Mouse (Mus musculus) hindbrain, embryonic 15.5 days (tissue): ENCODE data around the gene Scnn1a. TPM values are rescaled to one million over a fixed set of nuclear protein-coding genes. Genes with fewer than 3 reads are reported as not detected.
"Not testable (repeated sequence)": the region's sequence is repeated elsewhere in the genome, so short reads cannot be mapped to it uniquely, and the experiment has no call there.

Experiments used
- ATAC-seq: fragments of 200-750 bp; cut with Nextera tagmentation; 2 replicates; pipeline ENCODE4 v1.8.0; 2017; ENCODE audit warnings: low read depth, moderate number of reproducible peaks, moderate TSS enrichment; ENCODE audit not compliant: low FRiP score
- H3K27ac ChIP-seq: fragments of 300-500 bp; sonication (generic); replicated peaks from 2 replicates; pipeline ENCODE4 v1.5.1; 2015; ENCODE audit warnings: mild to moderate bottlenecking, inconsistent platforms
- H3K27me3 ChIP-seq: fragments of 300-500 bp; sonication (generic); 2 replicates; pipeline ENCODE4 v1.6.1; 2015; ENCODE audit warnings: control low read depth, inconsistent platforms
- H3K36me3 ChIP-seq: fragments of 300-500 bp; sonication (generic); 2 replicates; pipeline ENCODE4 v1.6.1; 2015; ENCODE audit warnings: control low read depth, inconsistent platforms
- H3K4me1 ChIP-seq: fragments of 300-500 bp; sonication (generic); replicated peaks from 2 replicates; pipeline ENCODE4 v1.6.1; 2015; ENCODE audit warnings: control low read depth, inconsistent platforms
- H3K4me2 ChIP-seq: fragments of 300-500 bp; sonication (generic); 2 replicates; pipeline ENCODE4 v1.6.1; 2015; ENCODE audit warnings: moderate library complexity, mild to moderate bottlenecking, inconsistent platforms
- H3K4me3 ChIP-seq: fragments of 300-500 bp; sonication (generic); 2 replicates; pipeline ENCODE4 v1.5.1; 2015; ENCODE audit warnings: mild to moderate bottlenecking, inconsistent platforms
- H3K9ac ChIP-seq: fragments of 300-500 bp; sonication (generic); 2 replicates; pipeline ENCODE4 v1.6.1; 2015; ENCODE audit warnings: inconsistent platforms
- H3K9me3 ChIP-seq: fragments of 300-500 bp; sonication (generic); 2 replicates; pipeline ENCODE4 v1.6.1; 2016; ENCODE audit warnings: control low read depth, inconsistent platforms
- WGBS: fragments of 180-500 bp; shearing (Covaris S2); methylation state at CpG from one replicate; pipeline ENCODE4 v1.1.7; 2015; 5-methylcytosine and 5-hydroxymethylcytosine counted together
- polyA plus RNA-seq: library from polyadenylated mRNA; unstranded; fragments of >200 nt; fragmentation: Nextera tagmentation; extraction: Ambion mirVana; gene quantifications from 2 replicates; pipeline ENCODE4 v1.2.1, GENCODE M21; 2015

Scnn1a gene
- polyA plus RNA-seq, 1 experiment from 2014 or later, result 0.41 TPM

- H3K9me3 ChIP-seq, result no peaks in the 10 kb centered on the region
- no peak overlapping the region for H3K27ac ChIP-seq
- H3K4me1 ChIP-seq, result no peaks in the 10 kb centered on the region
- WGBS, result 92% methylated on average over 7 of the region's 7 CpGs
- no peak overlapping the region for H3K4me3 ChIP-seq
- H3K4me2 ChIP-seq, result no peak overlapping the region
- no peak overlapping the region for H3K9ac ChIP-seq
- no peaks in the 10 kb centered on the region for H3K27me3 ChIP-seq
- no peaks in the 10 kb centered on the region for H3K36me3 ChIP-seq
- ATAC-seq, result no peak
Measured at GRCm38 (mm10) chr6:125292256-125292655, 28.2 kb upstream of the Scnn1a start.

GRCm38 (mm10) chr6:125294049-125294448 is 26.4 kb upstream of the Scnn1a start:
- no peak for ATAC-seq
- H3K4me1 ChIP-seq, result no peaks in the 10 kb centered on the region
- H3K9me3 ChIP-seq, result no peaks in the 10 kb centered on the region
- WGBS, result 87% methylated on average over 4 of the region's 4 CpGs
- no peaks in the 10 kb centered on the region for H3K36me3 ChIP-seq
- H3K4me3 ChIP-seq, result no peak overlapping the region
- H3K27me3 ChIP-seq, result no peaks in the 10 kb centered on the region
- no peak overlapping the region for H3K9ac ChIP-seq
- H3K27ac ChIP-seq, result no peak overlapping the region
- no peak overlapping the region for H3K4me2 ChIP-seq

DNA sequence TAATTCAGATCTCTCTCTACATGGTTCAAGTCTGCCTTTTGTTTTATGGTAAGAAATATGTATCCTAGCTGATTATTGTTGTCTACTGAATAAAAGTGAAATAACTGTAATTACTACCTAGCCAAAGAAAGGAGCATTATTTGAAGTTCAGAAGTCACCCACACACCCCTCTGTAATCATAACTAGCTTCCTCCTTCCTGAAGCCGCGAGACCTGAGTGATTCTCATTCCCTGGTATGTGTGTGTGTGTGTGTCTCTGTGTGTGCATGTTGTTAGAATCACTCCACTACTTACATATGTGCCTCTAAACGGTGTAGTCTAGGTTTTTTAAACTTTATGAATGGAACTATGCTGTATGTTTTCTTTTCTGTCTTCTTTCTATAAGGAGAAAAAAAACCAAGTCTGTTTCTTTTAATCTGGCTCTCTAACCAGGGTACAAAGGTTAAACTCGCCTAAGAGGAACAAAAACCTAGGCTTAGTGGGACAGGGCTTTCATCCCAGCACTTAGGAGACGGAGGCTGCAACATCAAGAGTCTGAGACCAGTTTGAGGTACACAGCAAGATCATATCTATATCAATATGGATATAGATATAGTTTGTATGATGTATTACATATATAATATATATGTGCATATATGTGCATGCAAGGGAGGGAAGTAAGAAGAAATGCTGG is 23.2 kb upstream of the Scnn1a start:
- no peak for ATAC-seq
- 76% methylated on average over 5 of the region's 5 CpGs for WGBS
- Histone ChIP-seq H3K9me3 (no peaks in the 10 kb centered on the region), H3K4me1 (no peaks in the 10 kb centered on the region), H3K36me3 (no peaks in the 10 kb centered on the region), H3K27me3 (no peaks in the 10 kb centered on the region), H3K4me3 (no peak overlapping the region), H3K4me2 (no peak overlapping the region), H3K9ac (no peak overlapping the region), H3K27ac (no peak overlapping the region)

- no peak overlapping the region for H3K9ac ChIP-seq
- H3K36me3 ChIP-seq, result no peaks in the 10 kb centered on the region
- no peak overlapping the region for H3K4me3 ChIP-seq
- no peaks in the 10 kb centered on the region for H3K4me1 ChIP-seq
- no peak for ATAC-seq
- 82% methylated on average over 1 of the region's 1 CpGs for whole genome bisulfite sequencing
- no peaks in the 10 kb centered on the region for H3K9me3 ChIP-seq
- no peak overlapping the region for H3K27ac ChIP-seq
- no peak overlapping the region for H3K4me2 ChIP-seq
- H3K27me3 ChIP-seq, result no peaks in the 10 kb centered on the region
Measured at GRCm38 (mm10) chr6:125300982-125301381, 19.5 kb upstream of the Scnn1a start.

DNA sequence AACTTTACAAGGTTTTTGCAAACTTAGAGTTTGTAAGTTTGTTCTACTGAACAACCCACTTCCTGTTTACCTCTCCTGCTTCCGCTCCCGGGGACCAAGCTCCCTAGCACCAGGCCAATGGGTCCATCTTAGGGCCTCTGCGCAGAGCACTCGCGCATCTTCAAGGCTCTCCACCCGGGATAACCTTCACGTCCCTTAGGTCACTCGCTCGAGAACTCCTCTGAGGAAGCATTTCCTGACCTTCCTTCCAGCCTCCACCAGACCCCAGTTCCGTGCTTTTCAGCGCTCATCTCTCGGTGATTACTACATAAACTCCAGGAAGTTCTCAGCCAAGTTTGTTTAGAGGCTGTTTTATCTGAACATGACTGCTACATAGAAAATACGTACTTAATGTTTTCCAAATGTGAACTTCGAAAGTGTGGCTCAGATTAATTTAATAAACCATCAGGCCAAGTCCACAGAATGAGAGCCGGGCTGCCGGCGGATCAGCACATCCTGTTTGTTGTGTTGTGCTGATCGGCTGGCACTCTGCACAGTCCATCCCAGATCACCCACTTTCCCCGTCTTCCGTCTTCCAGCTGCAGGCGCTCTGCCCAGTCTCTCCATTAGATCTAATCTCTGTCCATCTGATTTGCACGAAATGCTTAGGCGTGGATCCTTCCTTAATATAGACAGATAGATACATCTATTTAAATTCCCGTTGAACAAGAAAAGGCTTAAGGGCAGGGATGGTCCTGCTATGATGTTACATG is 18.1 kb upstream of the Scnn1a start:
- Histone ChIP-seq H3K4me2 (no peak overlapping the region), H3K4me1 (no peaks in the 10 kb centered on the region), H3K4me3 (no peak overlapping the region), H3K9me3 (no peaks in the 10 kb centered on the region), H3K27ac (no peak overlapping the region), H3K9ac (no peak overlapping the region), H3K36me3 (no peaks in the 10 kb centered on the region), H3K27me3 (no peaks in the 10 kb centered on the region)
- 88% methylated on average over 24 of the region's 24 CpGs for WGBS
- ATAC-seq, result no peak

GRCm38 (mm10) chr6:125303242-125303641 is 17.2 kb upstream of the Scnn1a start:
- no peaks in the 10 kb centered on the region for H3K27me3 ChIP-seq
- no peak overlapping the region for H3K4me3 ChIP-seq
- H3K4me1 ChIP-seq, result no peaks in the 10 kb centered on the region
- no peak overlapping the region for H3K4me2 ChIP-seq
- WGBS, result 59% methylated on average over 4 of the region's 4 CpGs
- H3K9me3 ChIP-seq, result no peaks in the 10 kb centered on the region
- ATAC-seq, result peak; percentile 51; the same call in 1 of the 2 replicates
- H3K9ac ChIP-seq, result no peak overlapping the region
- no peak overlapping the region for H3K27ac ChIP-seq
- H3K36me3 ChIP-seq, result no peaks in the 10 kb centered on the region

DNA sequence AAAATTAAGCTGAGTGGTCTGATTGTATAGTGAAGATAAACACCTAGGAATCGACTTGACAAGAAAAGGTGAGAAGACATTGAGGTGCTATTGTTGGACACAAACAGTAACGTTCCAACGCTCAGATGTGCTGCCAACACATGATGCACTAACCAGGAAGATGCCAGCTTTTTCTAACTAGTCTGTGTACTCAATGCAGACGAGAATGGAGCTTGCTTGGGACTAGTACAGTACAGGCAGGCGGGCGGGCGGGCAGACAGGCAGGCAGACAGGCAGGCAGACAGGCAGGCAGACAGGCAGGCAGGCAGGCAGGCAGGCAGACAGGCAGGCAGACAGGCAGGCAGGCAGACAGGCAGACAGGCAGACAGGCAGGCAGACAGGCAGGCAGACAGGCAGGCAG is 16.1 kb upstream of the Scnn1a start:
- H3K36me3 ChIP-seq, H3K4me3 ChIP-seq, H3K27me3 ChIP-seq, H3K4me1 ChIP-seq, ATAC-seq, H3K4me2 ChIP-seq, H3K27ac ChIP-seq, H3K9me3 ChIP-seq, H3K9ac ChIP-seq: not testable (repeated sequence)
- 86% methylated on average over 7 of the region's 7 CpGs for WGBS

- WGBS, result 90% methylated on average over 6 of the region's 6 CpGs
- no peak for ATAC-seq
- H3K4me3 ChIP-seq, result no peak overlapping the region
- H3K9ac ChIP-seq, result no peak overlapping the region
- no peaks in the 10 kb centered on the region for H3K36me3 ChIP-seq
- no peaks in the 10 kb centered on the region for H3K27me3 ChIP-seq
- no peaks in the 10 kb centered on the region for H3K9me3 ChIP-seq
- no peak overlapping the region for H3K27ac ChIP-seq
- no peak overlapping the region for H3K4me2 ChIP-seq
- H3K4me1 ChIP-seq, result no peaks in the 10 kb centered on the region
Measured at GRCm38 (mm10) chr6:125305465-125305864, 15.0 kb upstream of the Scnn1a start.

DNA sequence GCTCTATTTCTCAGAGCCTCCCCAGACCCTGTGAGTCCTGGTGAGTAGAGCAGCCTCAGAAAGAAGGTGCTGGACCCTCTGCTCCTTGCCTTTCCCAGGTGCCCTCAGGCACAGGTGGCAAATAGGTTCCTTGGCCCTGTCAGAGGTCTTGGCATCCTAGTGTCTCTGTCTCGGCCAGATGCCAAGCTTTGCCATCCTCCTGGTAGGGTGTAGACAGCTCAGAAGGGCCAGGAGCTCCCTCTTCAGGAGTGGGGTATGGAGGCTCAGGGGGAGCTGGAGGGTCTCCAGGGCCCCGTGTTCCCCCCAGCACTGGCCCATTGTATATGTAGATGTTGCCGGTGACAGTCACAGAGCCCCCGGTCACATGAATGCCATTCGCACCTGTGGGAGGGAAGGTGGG is 13.4 kb upstream of the Scnn1a start:
- Histone ChIP-seq H3K36me3 (no peaks in the 10 kb centered on the region), H3K4me2 (no peak overlapping the region), H3K27ac (no peak overlapping the region), H3K4me3 (no peak overlapping the region), H3K27me3 (no peaks in the 10 kb centered on the region), H3K9me3 (no peaks in the 10 kb centered on the region), H3K9ac (no peak overlapping the region), H3K4me1 (no peaks in the 10 kb centered on the region)
- ATAC-seq, result no peak
- WGBS, result 90% methylated on average over 5 of the region's 5 CpGs

GRCm38 (mm10) chr6:125308921-125309320 is 11.5 kb upstream of the Scnn1a start:
- ATAC-seq, result no peak
- H3K4me2 ChIP-seq, result peak overlapping the region; percentile 24; the same call in 1 of the 2 replicates

GRCm38 (mm10) chr6:125309406-125309805 is 11.1 kb upstream of the Scnn1a start:
- WGBS, result 44% methylated on average over 5 of the region's 5 CpGs
- Histone ChIP-seq H3K9me3 (no peaks in the 10 kb centered on the region), H3K9ac (no peak overlapping the region), H3K4me2 (no peak overlapping the region), H3K27ac (no peak overlapping the region), H3K4me1 (peaks cover 19% of the 10 kb centered on the region), H3K4me3 (no peak overlapping the region), H3K27me3 (no peaks in the 10 kb centered on the region), H3K36me3 (no peaks in the 10 kb centered on the region)
- ATAC-seq, result no peak

More at GRCm38 (mm10) chr6:125308921-125309320, 11.5 kb upstream of the Scnn1a start:
- Histone ChIP-seq H3K27me3 (no peaks in the 10 kb centered on the region), H3K9me3 (no peaks in the 10 kb centered on the region), H3K27ac (no peak overlapping the region), H3K4me1 (peaks cover 14% of the 10 kb centered on the region), H3K9ac (no peak overlapping the region), H3K4me3 (no peak overlapping the region), H3K36me3 (no peaks in the 10 kb centered on the region)
- WGBS, result 13% methylated on average over 13 of the region's 13 CpGs

DNA sequence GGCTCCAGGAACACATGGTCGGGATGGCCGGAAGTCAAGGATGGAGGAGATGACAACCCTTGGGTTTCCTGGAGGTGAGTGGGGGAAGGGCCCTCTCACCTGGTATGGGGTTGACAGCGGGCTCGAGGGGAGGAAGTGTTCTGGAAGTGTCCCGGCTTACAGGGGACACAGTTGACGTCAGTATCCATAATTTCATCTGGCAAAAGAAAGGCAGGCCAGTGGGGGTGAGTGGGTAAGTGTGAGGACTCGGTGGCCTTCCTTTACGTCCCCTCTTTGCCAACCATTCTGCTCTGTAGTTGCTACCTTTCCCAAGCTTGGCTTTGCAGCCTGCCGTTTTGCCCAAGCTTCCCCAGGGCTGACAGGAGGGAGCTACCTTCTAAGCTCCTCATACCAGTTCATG is 8.3 kb upstream of the Scnn1a start:
- H3K4me3 ChIP-seq, result no peak overlapping the region
- no peak overlapping the region for H3K9ac ChIP-seq
- no peaks in the 10 kb centered on the region for H3K27me3 ChIP-seq
- H3K4me1 ChIP-seq, result peaks cover 19% of the 10 kb centered on the region
- no peaks in the 10 kb centered on the region for H3K36me3 ChIP-seq
- 87% methylated on average over 9 of the region's 9 CpGs for WGBS
- no peak for ATAC-seq
- H3K4me2 ChIP-seq, result no peak overlapping the region
- no peak overlapping the region for H3K27ac ChIP-seq
- no peaks in the 10 kb centered on the region for H3K9me3 ChIP-seq
